Mouse (Mus musculus) adrenal gland, adult (tissue): Measurements from ENCODE around the gene Pprc1.

Source experiments
- DNase-seq, 2 experiments: peaks; one replicate each; pipeline ENCODE4 v3.0.0; 2022 to 2023; ENCODE audit warnings: low spot score in 1 of 2; ENCODE audit not compliant: inconsistent age in 2 of 2

Gene Pprc1

GRCm38 (mm10) chr19:46044271-46044992, at the start of gene Pprc1:
TSS of gene Pprc1 (plus strand) at chr19:46044886.
- peak; percentile 62 to 86 for DNase-seq

DNA sequence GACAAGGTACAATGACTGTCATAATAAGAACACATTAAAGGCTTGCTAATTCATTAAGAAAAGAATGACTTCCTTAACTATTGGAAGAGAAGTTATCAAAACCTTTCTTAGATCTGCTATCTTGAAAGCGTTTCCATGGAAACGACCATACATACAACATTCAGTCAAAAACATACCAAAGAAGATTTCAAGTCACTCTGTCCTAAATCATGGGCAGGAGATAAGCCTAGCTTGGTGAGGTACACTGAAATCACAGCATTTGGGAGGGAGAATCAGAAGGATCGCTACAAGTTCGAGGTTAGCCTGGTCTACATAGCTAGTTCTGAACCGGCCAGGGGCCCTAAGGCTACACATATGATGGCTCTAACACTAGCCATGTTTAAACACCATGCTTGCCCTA, 47.3 kb upstream of the Pprc1 start:
- DNase-seq, result no peak

DNA sequence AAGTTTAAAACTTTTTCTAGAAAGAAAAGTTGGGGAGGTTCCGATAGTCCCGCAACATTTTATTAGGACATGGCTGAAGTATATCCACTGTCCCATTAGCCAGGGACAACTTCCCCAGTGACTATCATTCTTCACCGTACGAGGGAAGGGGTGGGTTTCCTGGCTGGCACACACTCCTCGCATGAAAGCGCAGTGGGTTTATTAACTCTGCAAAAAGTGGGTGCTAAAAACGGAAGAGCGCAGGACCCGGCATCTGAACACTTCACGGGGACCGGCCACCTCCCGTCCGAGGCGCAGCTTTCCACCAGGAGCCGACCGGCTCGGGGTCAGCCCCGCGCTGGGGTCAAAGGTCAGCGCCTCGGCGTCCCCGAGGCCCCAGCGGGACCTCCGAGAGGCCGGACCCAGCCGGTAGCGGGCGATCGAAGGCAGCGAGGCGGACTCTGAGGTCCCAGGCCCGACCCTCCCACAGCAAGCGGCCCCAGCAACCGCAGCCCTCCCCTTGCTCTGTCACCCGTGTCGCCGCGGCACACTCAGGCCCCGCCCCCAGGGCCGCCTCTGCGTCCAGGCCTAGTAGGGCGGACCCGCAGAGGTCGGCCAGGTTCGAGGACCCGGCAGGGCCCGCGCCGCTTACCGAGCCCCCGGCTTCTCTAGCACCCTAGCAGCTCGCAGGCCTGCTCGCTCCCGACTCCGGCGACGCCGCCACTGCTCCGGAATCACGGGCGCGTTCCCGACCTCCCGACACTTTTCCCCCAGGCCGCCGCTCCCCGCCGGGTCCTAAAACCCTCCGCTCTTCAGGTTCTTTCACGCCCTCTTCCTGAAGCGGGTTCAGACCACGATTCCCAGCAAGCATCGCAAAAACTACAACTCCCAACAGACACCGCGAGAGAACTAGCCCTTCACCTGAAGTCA, 46.6 kb upstream of the Pprc1 start, which contains the start of gene Armh3:
TSS of gene Armh3 (minus strand) at position 704 of the 909 bp plus-strand sequence.
- DNase-seq, result peak; percentile 93 to 98

- no peak for DNase-seq
Observed at GRCm38 (mm10) chr19:45998694-45999217, 45.9 kb upstream of the Pprc1 start.

DNA sequence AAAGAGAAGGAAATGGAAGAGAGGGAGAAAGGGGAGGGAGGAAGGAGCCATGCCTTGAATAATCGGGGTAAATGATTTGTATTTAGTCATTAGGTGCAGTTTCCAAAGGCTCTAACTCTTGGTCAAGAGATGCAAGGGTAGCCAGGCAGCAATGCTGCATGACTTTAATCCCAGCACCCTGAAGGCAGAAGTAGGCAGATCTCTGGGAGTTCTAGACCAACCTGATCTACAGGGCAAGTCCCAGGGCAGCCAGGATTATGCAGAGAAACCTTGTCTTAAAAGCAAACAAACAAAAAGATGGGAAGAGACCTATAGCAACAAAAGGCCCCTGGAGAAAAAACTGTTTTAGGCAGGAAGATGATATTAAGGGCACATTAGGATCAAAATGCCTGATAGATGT, 45.3 kb upstream of the Pprc1 start:
- DNase-seq, result no peak

DNA sequence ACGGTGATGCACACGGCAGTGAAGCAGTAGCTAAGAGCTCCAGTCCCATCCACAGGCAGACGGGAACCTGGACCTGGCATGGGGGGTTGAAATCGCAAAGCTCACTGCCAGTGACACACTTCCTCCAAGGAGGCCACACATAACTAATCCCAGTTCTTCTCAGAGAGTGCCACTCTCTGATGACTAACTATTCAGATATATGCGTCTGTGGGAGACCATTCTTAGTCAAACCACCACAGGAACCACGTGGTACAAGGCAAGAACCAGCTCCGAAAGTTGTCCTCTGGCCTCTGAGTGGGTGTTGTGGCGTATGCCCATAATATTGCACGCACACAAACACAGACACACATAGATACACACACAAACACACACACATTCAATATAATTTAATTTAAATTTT, 42.4 kb upstream of the Pprc1 start:
- DNase-seq, result peak in 1 of 2 experiments; percentile 35

DNA sequence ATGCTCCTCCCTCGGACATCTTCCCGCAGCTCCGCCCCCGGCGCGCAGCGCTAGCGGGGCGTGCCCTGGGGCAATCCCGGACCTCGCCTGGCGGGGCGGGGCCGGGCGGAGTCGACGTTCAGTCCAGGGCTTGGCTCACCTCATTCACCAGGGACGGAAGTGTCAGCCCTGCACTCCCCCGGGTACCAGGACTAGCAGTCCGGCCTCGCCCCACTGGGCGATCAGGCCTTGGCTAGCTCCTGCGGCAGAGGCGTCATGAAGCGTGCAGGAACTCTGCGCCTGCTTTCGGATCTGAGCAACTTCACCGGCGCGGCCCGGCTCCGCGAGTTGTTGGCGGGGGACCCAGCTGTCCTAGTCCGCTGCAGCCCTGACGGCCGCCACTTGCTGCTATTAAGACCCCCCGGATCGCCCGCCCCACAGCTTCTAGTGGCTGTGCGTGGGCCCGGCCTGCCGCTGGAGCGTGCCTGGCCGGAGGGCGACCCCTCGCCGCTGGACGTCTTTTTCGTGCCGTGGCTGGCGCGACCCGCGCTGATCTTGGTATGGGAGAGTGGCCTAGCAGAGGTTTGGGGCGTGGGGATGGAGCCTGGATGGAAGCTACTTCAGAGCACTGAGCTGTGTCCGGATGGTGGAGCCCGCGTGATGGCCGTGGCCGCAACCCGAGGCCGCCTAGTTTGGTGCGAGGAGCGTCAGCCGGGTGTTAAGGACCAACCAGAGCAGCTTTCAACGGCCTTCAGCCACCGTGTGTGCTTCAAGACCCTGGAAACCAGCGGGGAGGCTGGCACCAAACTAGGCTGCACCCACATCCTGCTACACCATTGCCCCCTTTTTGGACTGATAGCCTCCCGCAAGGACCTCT, 41.1 kb upstream of the Pprc1 start, which contains the start of gene Hps6:
TSS of gene Hps6 (plus strand) at position 138 of the 856 bp plus-strand sequence.
- peak; percentile 94 to 97 for DNase-seq

DNA sequence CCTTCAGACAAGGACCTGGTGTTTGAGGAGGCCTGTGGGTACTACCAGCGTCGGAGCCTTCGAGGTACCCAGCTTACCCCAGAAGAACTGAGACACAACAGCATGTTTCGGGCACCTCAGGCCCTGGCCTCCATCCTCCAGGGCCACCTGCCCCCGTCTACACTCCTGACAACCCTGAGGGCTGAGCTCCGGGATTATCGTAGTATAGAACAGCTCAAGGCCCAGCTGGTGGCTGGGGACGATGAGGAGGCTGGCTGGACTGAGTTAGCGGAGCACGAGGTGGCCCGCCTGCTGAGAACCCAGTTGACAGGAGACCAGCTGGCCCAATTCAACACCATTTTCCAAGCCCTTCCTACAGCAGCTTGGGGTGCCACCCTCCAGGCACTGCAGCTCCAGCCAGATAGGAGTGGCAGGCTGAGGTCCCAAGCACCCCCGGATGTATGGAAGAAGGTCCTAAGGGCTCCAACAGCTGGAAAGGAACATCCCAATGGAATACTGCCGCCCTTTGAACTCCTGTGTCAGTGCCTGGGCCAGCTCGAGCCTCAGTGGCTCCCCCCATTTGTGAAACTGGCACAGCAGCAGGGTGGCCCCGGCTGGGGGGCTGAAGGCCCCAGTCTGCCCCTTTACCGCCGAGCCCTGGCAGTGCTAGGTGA, 39.7 kb upstream of the Pprc1 start:
- no peak for DNase-seq

- no peak for DNase-seq
Observed at GRCm38 (mm10) chr19:46005680-46006079, 39.0 kb upstream of the Pprc1 start.

DNA sequence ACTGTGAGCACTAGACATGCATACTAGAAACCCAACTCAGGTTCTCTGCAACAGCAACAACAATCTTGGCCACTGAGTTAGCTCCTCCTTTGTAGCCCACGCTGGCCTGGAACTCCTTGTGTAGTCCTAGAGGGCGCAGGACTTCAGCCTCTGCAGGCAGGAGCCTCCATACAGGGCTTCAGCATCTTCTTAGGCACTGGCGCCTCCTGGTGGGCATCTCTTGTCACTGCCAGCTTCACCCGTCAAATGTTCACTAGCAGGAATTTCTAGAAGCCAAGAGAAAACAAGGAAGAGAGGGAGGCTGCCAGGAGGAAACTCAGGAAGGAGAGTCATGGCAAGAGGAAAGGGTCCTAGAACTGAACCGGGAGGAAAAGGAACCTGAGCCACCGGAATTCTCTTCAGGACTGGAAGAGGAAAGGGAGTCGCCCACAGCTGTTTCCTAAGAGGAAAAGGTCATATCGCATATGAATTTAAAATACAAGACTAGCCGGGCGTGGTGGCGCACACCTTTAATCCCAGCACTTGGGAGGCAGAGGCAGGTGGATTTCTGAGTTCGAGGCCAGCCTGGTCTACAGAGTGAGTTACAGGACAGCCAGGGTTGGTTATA, 30.0 kb upstream of the Pprc1 start:
- peak; percentile 89 to 97 for DNase-seq

GRCm38 (mm10) chr19:46016023-46016422, 28.7 kb upstream of the Pprc1 start:
- no peak for DNase-seq

GRCm38 (mm10) chr19:46024959-46025358, 19.7 kb upstream of the Pprc1 start:
- DNase-seq, result no peak

- no peak for DNase-seq
Observed at GRCm38 (mm10) chr19:46026567-46026966, 18.1 kb upstream of the Pprc1 start.

DNA sequence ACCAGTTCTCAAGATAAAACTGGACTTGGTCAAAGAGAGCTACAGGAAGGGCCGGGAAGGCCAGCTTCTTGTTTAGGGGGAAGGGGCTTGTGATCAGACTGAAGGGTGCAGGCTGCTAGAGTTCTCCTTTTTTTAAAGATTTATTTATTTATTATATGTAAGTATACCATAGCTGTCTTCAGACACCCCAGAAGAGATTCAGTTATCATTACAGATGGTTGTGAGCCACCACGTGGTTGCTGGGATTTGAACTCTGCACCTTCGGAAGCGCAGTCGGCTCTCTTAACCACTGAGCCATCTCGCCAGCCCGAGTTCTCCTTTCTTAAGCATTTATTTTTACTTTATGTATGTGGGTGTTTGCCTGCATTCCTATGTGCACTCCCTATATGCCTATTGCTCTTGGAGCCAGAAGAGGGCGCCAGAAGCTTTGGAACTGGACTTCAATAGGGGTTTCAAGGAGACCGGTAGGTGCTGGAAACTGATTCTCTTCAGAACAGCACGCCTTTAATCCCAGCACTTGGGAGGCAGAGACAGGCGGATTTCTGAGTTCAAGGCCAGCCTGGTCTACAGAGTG, 15.9 kb upstream of the Pprc1 start:
- no peak for DNase-seq

GRCm38 (mm10) chr19:46029652-46030051, 15.0 kb upstream of the Pprc1 start:
- DNase-seq, result no peak

DNA sequence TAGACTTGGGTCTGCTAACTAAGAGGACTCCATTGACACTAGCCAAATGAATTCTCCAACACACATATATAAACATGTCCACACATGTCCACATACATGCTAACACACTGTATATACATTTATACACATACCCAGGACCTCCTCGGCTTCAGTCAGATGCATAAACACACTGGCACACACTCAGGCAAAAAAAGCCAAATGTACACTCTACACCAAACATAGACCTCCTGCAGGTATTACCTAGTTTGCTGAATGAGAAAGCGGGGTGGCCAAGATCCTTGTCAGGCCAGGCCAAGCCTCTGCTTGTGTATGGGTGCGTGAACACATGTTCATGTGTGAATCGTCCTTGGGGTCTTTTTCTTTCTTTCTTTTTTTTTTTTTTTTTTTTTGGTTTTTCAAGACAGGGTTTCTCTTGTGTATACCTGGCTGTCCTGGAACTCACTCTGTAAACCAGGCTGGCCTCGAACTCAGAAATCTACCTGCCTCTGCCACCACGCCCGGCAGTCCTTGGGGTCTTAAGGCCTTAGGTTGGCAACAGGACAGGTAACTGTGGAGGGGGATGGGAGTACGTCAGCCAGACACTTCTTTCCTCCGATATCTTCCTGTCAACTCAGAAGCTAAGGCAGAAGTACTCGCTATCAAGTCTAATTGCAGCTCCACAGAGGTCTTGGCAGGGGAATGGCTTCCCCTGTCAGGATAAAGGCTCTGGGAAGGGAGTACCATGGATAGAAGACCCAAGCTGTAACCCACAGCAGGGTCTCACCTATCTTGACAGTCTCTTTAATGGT, 14.3 kb upstream of the Pprc1 start:
- no peak for DNase-seq

DNA sequence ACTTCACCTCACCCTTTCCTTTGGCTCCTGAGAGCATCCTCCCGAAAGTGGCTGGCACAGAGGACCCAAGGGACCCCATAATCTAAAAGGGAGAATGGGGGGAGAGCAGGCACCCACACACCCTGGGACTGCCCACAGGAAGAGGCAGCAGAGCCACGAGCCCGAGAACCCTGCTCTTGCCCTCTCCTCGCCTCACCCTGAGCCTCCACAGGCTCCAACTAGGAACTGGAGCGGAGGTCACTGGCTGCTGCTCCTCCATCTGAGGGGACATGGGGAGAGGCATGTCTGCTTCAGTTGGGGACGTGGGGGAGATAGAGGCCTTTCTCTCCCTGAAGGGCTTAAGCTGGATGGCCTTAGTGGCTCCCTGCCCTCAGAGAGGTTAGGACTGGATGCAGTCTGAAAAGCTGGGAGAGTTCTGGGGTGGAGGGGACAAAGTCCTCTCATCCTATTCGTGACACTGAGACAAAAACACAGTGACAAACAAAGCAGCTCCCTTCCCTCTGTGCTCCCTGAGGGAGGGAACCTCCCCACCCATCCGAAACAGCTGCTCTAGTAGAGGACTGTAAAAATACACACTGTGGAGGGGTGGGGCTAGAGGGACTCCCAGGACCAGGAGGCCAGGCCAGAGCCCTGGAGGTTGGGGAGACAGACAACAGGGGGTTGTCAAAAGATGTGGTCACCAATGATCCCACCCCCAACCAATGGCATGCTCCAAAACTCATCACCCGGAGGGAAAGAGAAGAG, 12.8 kb upstream of the Pprc1 start:
- no peak for DNase-seq
